Mouse (Mus musculus): ENCODE data around the gene Gm20683.

Gm20683 gene

DNA sequence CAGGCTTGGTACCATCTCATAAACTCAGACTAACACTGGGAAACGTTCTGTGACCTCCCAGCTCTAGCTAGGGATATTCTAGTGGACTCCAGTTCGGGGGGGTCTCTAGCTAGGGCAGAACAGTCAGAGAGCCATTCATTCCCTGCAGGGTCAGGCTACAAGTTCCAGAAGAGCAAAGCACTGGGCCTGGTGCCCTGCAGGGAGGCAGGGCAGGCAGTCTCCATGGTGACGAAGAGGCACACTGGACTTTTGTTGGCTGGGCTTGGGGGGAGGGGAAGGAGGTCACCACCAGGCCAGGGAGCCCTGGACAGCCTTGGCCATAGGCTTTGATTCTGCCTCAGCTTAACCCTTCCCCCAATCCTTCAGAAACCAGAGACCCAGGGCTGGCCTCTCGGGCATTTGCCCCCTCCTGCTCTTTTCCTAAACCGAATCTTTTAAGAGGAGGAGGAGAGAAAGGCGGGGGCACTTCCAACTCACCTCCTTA lies 45.9 kb downstream of the Gm20683 start, which contains the start of gene AC134908.4:
AC134908.4 (minus strand) TSS at position 51 of the 484 bp plus-strand sequence.
- DNase-seq (ENCODE audit: low spot score in 2 of 2), result peak; percentile 66 to 73

DNA sequence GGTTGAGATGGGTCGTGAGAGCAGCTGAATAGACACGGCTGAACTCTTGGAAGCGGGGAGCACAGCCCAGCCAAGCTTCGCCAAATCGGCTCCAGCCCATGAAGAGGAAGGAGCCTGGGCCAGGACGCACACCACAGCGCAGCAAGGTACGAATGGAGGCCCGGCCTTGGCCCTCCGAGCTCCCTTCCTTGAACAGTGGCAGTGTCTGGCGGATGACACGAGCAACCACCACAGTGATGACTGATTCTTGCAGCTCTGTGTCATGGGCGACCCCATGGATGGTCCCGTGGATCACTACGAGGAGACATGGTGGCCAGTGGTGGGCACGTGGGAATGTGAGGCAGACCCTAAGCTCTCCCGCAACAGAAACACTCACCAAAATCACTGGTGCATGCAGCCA lies 46.6 kb downstream of the Gm20683 start:
- no peak for DNase-seq (ENCODE audit: low spot score in 2 of 2)

DNA sequence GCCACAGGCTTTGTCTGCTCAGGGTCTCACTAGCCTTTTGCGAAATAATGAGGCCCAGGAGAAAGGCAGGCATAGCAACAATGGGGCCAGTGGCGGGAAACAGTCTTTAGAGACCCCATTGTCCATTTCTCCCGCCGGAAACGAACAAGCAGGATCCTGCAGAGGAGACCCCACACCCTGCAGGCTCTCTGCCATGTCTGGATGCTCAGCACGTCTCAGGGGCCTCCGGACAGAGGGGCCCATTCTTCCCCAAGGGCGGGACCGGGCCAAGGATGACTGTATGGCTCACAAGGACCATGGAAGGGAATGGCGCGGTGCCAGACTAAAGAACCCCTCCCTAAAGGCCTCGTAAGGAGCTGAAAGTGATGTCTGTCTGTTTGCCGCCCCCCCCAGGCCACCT lies 47.4 kb downstream of the Gm20683 start:
- DNase-seq (ENCODE audit: low spot score in 2 of 2), result no peak

DNA sequence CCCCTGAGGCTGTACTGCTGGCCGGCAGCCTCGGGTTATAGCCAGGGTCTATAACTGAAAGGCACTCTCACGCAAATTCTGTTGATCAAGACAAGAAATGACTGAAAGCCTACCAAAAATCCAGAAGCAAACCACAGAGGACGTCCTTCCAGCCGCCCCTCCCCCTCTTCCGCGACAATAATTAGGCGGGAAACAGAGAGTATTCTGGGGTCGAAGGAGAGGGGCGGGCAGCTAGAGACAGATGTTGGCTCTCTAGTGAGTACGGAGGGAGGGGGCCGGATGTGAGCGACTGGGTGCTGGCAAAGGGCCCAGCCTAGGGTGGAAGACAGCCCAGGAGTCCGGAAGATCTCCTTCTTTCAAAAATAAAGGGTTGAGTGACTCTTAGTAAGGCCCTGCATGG lies 48.9 kb downstream of the Gm20683 start, which contains the start of gene Fam173a:
Fam173a (minus strand) TSS at position 287 of the 400 bp plus-strand sequence.
- DNase-seq (ENCODE audit: low spot score in 2 of 2), result peak; percentile 56 to 66

DNA sequence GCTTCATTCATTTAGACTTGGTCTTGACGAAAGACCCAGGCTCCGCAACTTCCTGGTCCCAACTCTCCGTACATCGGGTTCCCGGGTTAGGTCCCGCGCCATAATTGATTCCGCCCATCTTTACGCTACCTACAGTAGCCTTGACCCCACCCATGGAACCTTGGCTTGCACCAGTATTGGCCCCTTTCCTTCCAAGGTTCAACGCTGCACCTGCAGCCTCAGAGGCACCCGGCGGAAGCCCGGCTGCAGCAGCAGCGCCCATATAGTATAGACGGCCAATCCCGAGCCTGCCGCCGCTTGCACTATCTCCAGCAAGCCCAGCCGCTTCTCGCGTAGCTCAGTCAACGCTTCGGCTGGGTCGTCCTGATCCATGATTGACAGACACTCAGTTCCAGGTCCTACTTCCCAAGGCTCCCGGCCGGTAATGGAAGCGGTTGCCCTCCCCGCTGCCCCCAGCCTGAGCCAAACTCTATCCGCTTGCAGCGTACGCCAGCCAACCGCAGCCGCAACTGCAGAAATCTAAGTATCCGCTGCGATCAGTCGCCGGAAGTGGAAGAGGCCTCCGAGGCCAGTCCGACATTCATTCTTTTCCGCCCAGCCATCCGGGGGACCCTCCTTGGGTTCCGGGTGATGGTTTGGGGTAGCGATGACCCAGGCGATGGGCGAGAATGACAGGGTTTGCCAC lies 49.6 kb downstream of the Gm20683 start:
- DNase-seq (ENCODE audit: low spot score in 2 of 2), result peak; percentile 67 to 69

DNA sequence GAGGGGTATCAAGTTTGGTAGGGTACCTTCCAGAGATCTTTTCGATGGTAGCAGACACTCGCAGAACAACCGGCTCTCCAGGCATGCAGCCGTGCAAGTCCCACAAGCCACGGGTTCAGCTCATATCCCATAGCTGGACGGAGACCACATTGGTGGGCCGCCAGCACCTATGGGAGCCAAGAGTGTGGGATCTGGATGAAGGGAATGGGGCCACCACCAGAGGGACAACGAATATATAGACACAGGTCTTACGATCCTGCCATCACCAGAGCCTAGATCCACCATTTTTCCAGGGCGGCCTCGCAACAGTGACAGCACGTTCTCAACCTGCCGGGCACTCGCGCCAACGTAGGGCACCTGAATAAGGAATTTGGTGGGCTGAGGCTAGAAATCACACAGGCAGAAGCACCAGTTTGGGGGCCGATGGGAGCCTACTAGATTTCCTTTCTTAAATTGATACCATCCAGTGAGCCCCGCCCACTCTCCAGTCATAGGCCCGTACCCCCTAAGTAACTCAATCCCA lies 50.2 kb downstream of the Gm20683 start:
- DNase-seq (ENCODE audit: low spot score in 2 of 2), result no peak

DNA sequence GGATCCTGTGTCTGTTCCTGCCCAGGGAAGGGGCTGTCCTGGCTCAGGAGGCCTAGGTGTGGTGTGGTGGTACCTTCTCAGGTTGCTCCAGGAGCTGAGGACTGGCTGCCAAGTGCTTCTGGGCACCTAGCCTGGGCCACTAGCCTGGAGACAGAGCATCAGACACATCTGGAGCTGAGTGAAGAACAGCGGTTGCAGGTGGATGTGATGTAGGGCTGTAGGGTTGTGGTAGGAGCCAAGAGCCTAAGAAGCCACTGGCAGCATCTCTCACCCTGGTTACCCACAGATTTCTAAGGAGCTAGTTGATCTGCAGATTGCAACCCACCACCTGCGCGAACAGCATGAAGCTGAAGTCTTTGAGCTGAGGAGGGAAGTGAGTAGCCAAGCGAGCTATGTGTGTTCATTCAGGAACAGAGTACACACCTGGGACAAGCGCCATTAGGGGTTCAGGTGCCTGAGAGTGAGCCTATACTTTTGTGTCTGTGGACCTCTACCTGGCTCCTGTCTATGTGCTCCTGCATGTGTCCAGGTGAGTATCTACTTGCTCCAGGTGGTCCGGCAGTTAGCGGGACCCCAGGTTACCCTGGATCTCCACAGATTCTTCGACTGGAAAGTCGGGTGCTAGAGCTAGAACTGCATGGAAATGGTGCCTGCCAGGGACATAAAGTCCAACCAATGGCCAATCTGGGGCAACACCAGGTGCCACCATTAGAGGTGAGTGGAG lies 54.6 kb downstream of the Gm20683 start:
- DNase-seq (ENCODE audit: low spot score in 2 of 2), result no peak

DNA sequence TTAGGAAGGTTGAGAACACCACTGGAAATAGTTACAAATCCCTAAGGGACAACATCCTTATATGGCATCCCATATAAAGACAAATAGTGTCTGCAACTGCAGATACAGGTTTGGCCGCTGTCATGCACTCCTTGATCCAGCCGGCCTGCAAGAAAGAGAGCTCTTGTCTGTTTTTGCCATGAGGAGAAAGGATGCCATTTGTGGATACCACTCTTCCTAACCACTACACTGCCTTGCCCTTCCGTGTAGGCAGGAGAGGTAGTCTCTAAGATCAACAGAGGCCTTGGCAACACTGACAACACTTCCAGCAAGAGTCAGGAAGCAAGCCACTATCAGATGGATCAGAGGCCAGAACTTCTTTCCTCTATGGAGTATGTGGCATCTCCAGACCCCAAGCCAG lies 55.3 kb downstream of the Gm20683 start, which contains the start of gene Ccdc78:
Ccdc78 (plus strand) TSS at position 301 of the 400 bp plus-strand sequence.
- DNase-seq (ENCODE audit: low spot score in 2 of 2), result no peak

DNA sequence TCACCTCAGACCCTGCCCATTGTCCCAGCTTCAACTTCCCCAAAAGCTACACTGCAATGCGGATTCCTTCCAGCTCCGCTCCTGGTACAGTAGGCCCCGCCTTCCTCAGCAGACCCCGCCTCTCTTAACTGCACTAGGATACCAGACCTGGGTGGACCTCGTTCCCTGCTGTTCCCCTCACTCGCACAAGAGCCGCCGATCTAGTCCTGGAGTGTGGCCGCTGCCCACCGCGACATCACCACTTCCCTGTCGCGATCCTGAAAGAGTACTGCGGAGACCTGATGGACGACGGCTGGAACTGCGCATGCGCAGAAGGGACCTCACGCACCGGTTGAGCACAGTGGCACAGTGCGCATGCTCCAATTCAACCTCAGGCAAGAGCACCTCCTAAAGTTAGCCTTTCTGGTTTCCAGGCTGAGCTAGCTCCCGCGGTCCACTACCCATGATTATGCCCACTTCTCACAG lies 56.2 kb downstream of the Gm20683 start, which contains the start of gene Haghl:
Haghl (minus strand) TSS at position 393 of the 465 bp plus-strand sequence.
- peak; percentile 93 to 94 for DNase-seq (ENCODE audit: low spot score in 2 of 2)
